Mouse (Mus musculus) forebrain, embryonic 10.5 days (tissue): Measurements from ENCODE around the gene Rrm1. TPM values are rescaled to one million over a fixed set of nuclear protein-coding genes. Genes with fewer than 3 reads are reported as not detected.
A peak's percentile ranks its signal among the peaks of the same experiment; 100 is the strongest.
"Not testable (repeated sequence)": the region's sequence is repeated elsewhere in the genome, so short reads cannot be mapped to it uniquely, and the experiment has no call there.

Experiments
- DNase-seq: peaks from one replicate; pipeline ENCODE4 v3.0.0-alpha.2; 2017; ENCODE audit warnings: low spot score; ENCODE audit errors: extremely low spot score
- H3K27ac ChIP-seq: fragments of 300-500 bp; sonication (generic); 2 replicates; pipeline ENCODE4 v1.5.1; 2016; ENCODE audit warnings: mild to moderate bottlenecking
- H3K27me3 ChIP-seq: fragments of 300-500 bp; sonication (generic); 2 replicates; pipeline ENCODE4 v1.6.1; 2016; ENCODE audit warnings: mild to moderate bottlenecking; ENCODE audit not compliant: poor library complexity, severe bottlenecking
- H3K36me3 ChIP-seq: fragments of 300-500 bp; sonication (generic); replicated peaks from 2 replicates; pipeline ENCODE4 v1.6.1; 2016; ENCODE audit warnings: mild to moderate bottlenecking, moderate library complexity
- H3K4me1 ChIP-seq: fragments of 300-500 bp; sonication (generic); 2 replicates; pipeline ENCODE4 v1.6.1; 2016
- H3K4me3 ChIP-seq: fragments of 300-500 bp; sonication (generic); 2 replicates; pipeline ENCODE4 v1.5.1; 2016; ENCODE audit warnings: mild to moderate bottlenecking, moderate library complexity
- H3K9me3 ChIP-seq: fragments of 300-500 bp; sonication (generic); 2 replicates; pipeline ENCODE4 v1.6.1; 2016; ENCODE audit warnings: mild to moderate bottlenecking, moderate library complexity
- WGBS: fragments of 180-500 bp; shearing (Covaris S2); methylation state at CpG from one replicate; pipeline ENCODE4 v1.1.7; 2016; 5-methylcytosine and 5-hydroxymethylcytosine counted together
- polyA plus RNA-seq: library from polyadenylated mRNA; unstranded; fragments of >200 nt; fragmentation: Nextera tagmentation; extraction: Ambion mirVana; gene quantifications from 2 replicates; pipeline ENCODE4 v1.2.1, GENCODE M21; 2016

The Rrm1 gene
- 296 and 311 TPM in 2 replicates for polyA plus RNA-seq

DNA sequence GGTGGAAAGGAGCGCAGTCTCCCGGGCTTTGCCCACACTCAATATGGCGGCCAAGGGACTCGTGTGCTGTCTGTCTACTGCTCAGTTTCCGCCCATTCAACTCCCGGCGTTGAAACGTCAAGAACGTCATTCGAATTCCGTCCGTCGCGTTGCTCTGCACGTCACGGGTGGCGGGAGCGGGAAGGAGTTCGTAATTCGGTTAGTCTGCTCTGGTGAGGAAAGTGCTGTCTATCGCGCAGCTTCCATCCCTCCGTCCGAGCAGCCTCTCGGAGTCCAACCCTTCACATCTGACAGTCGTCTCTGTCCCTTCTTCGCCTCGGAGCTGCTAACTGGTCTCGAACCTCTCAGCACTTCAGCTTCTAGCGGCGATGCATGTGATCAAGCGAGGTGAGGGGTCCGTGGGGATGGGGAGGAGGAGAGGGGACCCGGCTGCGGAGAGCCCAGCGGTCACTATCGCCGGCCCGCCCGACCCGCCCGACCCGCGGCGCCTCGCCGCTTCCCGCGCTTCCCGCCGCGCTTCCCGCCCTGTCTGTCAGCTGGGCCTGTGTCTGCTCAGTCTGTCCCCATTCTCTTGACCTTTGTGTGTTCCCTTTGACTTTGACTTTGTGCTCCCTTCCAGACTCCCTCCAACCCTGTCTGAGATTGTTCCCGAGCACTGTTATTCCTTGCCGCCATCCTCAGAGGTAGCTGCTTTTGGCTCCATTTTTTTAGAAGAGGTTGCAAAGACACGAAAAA, at the start of gene Rrm1:
Gene Rrm1, plus strand, starts transcription at position 39 of the 735 bp plus-strand sequence.
- DNase-seq: peak; percentile 96
- H3K9me3 ChIP-seq: no peaks in the 10 kb centered on the region
- peaks cover 35% of the 10 kb centered on the region for H3K36me3 ChIP-seq
- peak within 1 kb of the TSS; percentile 98 for H3K27ac ChIP-seq
- H3K27me3 ChIP-seq: peaks cover 15% of the 10 kb centered on the region
- H3K4me3 ChIP-seq: peak within 1 kb of the TSS; percentile 85
- under 1% methylated on average over 56 of the region's 56 CpGs for WGBS
- H3K4me1 ChIP-seq: peaks cover 22% of the 10 kb centered on the region

DNA sequence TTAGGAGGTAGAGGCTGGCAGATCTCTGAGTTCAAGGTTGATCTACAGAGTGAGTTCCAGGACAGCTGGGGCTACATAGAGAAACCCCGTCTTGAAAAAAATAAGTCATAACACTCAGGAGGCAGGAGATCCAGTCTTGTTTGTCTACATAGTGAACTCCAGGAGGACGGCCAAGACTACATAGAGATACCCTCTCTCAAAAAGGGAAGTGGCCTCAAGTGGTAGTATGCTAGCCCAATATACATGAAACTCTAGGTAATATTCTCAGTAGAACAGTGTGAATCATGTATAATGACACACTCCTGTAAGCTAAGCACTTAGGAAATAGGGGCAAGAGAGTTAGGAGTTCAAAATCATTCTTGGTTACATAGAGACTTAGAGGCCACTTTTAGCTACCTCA, 47.6 kb upstream of the Rrm1 start:
- Histone ChIP-seq H3K27ac (no peak overlapping the region), H3K4me3 (no peak overlapping the region), H3K4me1 (peaks cover under 1% of the 10 kb centered on the region; the same call in 1 of the 2 replicates), H3K27me3 (no peaks in the 10 kb centered on the region), H3K9me3 (no peaks in the 10 kb centered on the region), H3K36me3 (no peaks in the 10 kb centered on the region)
- DNase-seq: no peak
- 87% methylated on average over 2 of the region's 2 CpGs for WGBS

DNA sequence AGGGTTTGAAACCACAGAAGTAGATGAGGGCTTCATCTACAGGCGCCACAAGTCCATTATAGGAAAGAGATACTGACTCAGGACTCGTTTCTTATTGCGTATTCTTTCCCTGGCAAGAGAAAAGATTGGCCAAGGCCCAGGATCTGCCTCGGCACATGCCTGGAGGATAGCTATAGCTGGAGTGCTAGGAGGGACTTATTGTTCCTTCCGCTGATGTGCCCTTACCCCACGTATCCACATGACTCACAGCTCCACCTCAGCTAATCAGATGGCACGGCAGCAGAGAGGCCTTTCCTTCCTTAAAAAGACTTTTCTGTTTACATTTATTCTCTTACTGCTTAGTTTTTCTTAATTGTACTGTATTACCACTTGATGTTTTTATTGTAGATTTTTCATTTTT, 45.6 kb upstream of the Rrm1 start:
- Histone ChIP-seq H3K36me3 (no peaks in the 10 kb centered on the region), H3K9me3 (no peaks in the 10 kb centered on the region), H3K27me3 (no peaks in the 10 kb centered on the region), H3K4me3 (no peak overlapping the region), H3K4me1 (peaks cover 8% of the 10 kb centered on the region; the same call in 1 of the 2 replicates), H3K27ac (no peak overlapping the region)
- WGBS: 90% methylated on average over 7 of the region's 7 CpGs
- no peak for DNase-seq

DNA sequence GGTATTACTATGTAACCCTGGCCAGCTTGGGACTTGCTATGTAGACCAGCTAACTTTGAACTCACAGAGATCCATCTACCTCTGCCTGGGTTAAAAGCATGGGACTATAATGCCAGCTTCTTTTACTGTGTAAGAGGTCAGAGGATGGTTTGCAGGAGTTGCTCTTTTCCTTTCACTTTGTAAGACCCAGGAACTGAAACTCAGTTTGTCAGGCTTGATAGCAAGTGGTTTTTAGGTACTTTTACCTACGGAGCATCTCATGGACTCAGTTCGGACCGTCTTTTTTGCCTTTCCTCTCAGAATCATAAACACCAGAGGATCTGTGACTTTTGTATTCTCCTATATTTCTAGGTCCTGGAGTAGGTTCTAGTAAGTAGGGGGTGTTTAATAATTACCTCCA, 45.2 kb upstream of the Rrm1 start:
- Histone ChIP-seq H3K9me3 (no peaks in the 10 kb centered on the region), H3K27me3 (no peaks in the 10 kb centered on the region), H3K36me3 (no peaks in the 10 kb centered on the region), H3K4me3 (no peak overlapping the region), H3K4me1 (peaks cover 8% of the 10 kb centered on the region; the same call in 1 of the 2 replicates), H3K27ac (no peak overlapping the region)
- WGBS: 95% methylated on average over 3 of the region's 3 CpGs
- DNase-seq: no peak

DNA sequence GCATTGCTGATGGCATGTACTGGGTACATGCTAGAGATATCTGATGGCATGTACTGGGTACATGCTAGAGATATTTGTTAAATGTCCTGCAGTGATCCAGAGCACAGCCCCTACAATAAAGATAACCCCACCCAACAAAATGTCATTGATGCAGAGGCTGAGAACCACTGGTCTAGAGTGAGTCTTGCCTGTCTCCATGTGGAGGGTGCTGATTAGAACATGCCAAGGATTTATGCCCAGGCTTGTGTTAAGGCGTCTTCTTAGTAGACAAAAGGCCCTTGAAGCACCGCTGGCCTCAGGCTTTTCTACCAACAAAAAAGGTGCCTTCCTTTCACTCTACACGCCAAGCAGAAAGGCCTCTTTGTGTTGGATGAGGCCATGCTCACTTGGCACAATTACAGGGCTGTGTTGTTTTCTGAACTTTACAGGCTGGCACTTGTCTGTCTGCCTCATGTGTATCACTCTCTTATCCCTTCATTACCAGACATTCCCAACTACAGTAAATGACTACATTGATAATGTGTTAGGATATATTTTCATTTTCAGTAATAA, 42.2 kb upstream of the Rrm1 start:
- no peaks in the 10 kb centered on the region for H3K9me3 ChIP-seq
- H3K4me1 ChIP-seq: peaks cover 8% of the 10 kb centered on the region; the same call in 1 of the 2 replicates
- H3K36me3 ChIP-seq: no peaks in the 10 kb centered on the region
- H3K4me3 ChIP-seq: no peak overlapping the region
- DNase-seq: no peak
- 0 out of 2 replicates have a peak overlapping the region, but pooled peaks have one; percentile 30 for H3K27ac ChIP-seq
- 37% methylated on average over 3 of the region's 3 CpGs for WGBS
- no peaks in the 10 kb centered on the region for H3K27me3 ChIP-seq

DNA sequence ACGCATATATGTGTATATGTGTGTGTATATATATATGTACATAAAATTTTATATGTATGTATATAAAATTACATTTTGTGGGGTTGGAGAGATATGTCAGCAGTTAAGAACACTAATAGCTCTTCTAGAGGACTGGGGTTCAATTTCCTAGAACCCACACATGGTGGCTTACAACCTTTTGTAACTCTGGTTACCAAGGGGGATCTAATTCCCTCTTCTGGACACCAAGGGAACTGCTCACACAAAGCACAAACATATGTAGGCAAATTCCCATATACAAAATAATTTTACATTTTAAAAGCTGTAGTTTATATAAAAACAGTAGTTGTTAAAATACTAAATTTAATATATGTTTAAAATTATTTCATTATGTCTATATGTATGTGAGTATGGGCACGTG, 37.4 kb upstream of the Rrm1 start:
- Histone ChIP-seq H3K27me3 (no peaks in the 10 kb centered on the region), H3K36me3 (no peaks in the 10 kb centered on the region), H3K9me3 (no peaks in the 10 kb centered on the region), H3K27ac (no peak overlapping the region), H3K4me1 (peaks cover 5% of the 10 kb centered on the region; the same call in 1 of the 2 replicates), H3K4me3 (no peak overlapping the region)
- 96% methylated on average over 2 of the region's 2 CpGs for WGBS
- DNase-seq: no peak

DNA sequence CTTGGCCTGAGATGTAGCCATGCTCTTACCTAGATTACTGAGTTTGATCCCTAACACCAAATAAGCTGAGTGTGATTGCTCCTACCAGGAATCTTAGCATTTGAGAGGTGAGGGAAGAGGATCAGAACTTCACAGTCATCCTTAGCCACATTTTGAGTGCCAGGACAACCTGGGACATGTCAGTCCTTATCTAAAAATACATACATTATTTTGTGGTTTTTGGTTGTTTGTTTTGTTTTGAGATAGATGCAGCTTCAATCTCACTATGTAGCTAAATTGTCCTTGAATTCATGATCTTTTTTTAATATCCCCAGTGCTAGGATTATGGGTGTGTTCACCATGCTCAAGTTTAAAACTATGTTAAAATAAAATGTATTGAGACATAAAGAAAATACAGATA, 34.1 kb upstream of the Rrm1 start:
- Histone ChIP-seq H3K9me3 (no peaks in the 10 kb centered on the region), H3K27me3 (no peaks in the 10 kb centered on the region), H3K4me1 (no peaks in the 10 kb centered on the region), H3K36me3 (no peaks in the 10 kb centered on the region), H3K4me3 (no peak overlapping the region), H3K27ac (no peak overlapping the region)
- no peak for DNase-seq

DNA sequence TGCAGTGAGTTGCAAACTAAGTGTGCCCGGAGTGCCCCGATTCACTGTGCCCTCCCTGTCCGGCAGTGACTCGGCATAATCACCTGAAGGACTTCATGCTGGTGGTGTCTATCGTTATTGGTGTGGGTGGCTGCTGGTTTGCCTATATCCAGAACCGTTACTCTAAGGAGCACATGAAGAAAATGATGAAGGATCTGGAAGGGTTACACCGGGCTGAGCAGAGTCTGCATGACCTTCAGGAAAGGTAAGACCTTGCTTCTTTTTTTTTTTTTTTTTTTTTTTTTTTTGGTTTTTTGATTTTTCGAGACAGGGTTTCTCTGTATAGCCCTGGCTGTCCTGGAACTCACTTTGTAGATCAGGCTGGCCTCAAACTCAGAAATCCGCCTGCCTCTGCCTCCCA, 26.2 kb upstream of the Rrm1 start:
- H3K4me3 ChIP-seq, H3K27me3 ChIP-seq, DNase-seq, H3K36me3 ChIP-seq, H3K4me1 ChIP-seq, H3K9me3 ChIP-seq, H3K27ac ChIP-seq: not testable (repeated sequence)
- 91% methylated on average over 9 of the region's 9 CpGs for WGBS

DNA sequence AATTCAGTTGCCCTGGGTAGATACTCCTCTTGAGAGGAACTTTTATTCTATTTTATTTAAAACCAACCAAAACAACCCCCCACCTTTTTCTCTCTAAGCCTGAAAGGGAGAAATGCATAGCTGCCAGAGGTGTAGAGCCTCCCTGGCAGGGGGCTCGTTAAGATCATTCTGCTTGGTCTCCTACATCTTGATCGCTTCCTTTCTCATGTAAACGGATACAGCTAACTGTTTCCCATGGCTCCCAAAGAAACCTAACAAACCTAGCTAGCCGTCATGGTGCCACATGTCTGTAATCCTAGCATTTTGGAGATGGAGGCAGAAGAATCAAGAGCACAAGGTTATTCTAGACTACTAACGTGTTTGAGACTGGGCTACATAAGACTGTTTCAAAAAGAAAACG, 25.7 kb upstream of the Rrm1 start:
- no peaks in the 10 kb centered on the region for H3K9me3 ChIP-seq
- H3K36me3 ChIP-seq: no peaks in the 10 kb centered on the region
- no peak overlapping the region for H3K4me3 ChIP-seq
- WGBS: 45% methylated on average over 6 of the region's 6 CpGs
- no peak for DNase-seq
- H3K27me3 ChIP-seq: no peaks in the 10 kb centered on the region
- no peak overlapping the region for H3K27ac ChIP-seq
- H3K4me1 ChIP-seq: peaks cover 12% of the 10 kb centered on the region; the same call in 1 of the 2 replicates

DNA sequence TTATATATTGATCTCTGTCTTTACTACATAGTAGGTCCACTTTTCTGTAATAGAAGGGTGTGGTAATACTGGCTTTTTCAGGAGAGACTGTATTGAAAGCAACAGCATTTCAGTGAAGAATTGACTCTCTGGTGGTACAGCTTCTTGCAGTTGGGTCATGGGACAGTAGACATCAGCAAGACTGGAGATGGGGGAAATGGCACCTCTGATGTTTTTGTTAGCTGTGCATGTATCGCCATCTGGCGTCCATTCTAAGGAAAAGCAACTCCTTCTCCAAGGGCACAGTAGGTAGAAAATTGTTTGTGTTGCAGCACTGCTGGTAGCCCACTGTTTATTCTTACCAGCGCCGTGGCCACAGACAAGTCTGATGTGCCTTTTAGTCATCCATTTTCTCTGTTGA, 24.1 kb upstream of the Rrm1 start:
- Histone ChIP-seq H3K27ac (no peak overlapping the region), H3K27me3 (no peaks in the 10 kb centered on the region), H3K36me3 (no peaks in the 10 kb centered on the region), H3K4me1 (peaks cover 12% of the 10 kb centered on the region; the same call in 1 of the 2 replicates), H3K9me3 (no peaks in the 10 kb centered on the region), H3K4me3 (no peak overlapping the region)
- peak; percentile 44 for DNase-seq
- WGBS: 12% methylated on average over 4 of the region's 4 CpGs

DNA sequence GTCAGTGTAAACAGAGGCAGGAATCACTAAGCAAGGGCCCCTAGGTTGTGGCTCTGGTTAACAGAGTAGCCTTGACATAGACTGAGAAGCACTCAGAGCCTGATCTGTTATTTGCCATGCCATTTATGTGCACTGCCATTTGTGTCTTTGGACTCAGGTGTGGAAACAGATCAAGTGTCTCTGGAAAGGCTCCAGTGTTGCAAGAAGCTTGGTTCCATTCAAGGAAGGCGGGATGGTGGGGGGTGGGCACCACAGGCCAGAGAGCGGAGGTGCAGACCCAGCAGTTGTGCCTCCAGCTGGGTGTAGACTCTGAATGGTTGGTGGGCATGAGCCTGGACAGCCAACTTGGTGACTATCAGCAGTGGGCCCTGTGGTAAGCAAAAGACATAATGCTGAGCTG, 19.5 kb upstream of the Rrm1 start:
- H3K27ac ChIP-seq: no peak overlapping the region
- no peaks in the 10 kb centered on the region for H3K9me3 ChIP-seq
- H3K36me3 ChIP-seq: no peaks in the 10 kb centered on the region
- no peaks in the 10 kb centered on the region for H3K27me3 ChIP-seq
- no peak for DNase-seq
- WGBS: 92% methylated on average over 2 of the region's 2 CpGs
- H3K4me1 ChIP-seq: peaks cover 13% of the 10 kb centered on the region
- no peak overlapping the region for H3K4me3 ChIP-seq

DNA sequence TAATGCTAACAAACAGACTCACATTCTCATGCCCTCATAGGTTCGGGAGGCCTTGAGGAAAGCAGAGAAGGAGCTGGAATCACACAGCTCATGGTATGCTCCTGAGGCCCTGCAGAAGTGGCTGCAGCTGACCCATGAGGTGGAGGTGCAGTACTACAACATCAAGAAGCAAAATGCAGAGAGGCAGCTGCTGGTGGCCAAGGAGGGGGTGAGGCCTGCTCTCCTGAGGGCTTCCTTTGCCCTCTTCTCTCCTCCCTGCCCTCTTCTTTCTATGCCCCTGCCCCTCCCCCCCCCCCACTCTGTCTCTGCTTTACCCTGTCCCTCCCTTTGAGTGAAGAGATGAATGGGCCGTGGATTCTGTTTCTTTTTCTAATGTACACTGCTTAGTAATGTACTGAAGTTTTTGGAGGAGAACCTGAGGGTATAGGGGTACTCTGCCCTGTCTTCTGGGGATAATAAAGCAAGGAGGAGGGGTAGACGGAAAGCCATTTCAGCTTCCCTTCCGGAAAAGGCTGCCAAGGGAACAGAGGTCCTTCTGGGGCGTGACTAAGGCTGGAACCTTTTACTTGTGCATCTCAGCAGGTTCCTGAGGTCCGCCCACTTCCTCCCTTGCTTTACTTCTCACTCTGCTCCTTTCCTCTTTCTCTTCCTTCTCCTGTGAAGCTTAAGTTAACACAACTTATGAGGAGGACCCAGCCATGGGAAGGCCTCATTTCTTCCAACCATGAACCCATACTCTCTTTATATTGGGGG, 15.4 kb upstream of the Rrm1 start:
- Histone ChIP-seq H3K9me3 (no peaks in the 10 kb centered on the region), H3K4me1 (peaks cover 7% of the 10 kb centered on the region), H3K4me3 (no peak overlapping the region), H3K27ac (peak overlapping the region; percentile 30; the same call in 1 of the 2 replicates), H3K36me3 (peaks cover 3% of the 10 kb centered on the region; the same call in 1 of the 2 replicates), H3K27me3 (no peaks in the 10 kb centered on the region)
- DNase-seq: no peak
- 60% methylated on average over 6 of the region's 6 CpGs for WGBS

DNA sequence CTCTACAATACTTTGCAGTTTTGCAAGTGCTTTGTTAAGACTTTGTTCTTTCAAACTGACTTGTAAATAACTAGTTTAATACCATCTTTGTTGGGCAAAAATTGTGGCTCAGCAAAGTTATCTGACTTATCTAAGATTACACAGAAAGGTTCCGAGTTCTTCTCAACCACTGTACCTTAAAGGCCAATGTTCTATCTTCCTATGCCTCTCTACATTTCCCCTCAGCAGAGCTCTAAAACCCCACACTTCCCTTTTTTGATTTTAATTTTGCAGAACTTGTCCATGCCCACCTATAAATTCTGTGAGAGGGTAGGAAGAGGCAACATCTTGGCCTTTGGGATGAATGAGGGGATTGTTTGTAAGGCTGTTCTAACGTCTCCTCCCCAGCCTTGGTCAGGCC, 7.2 kb upstream of the Rrm1 start:
- no peak for DNase-seq
- H3K27ac ChIP-seq: no peak overlapping the region
- peaks cover 13% of the 10 kb centered on the region for H3K27me3 ChIP-seq
- H3K4me1 ChIP-seq: no peaks in the 10 kb centered on the region
- no peaks in the 10 kb centered on the region for H3K9me3 ChIP-seq
- no peak overlapping the region for H3K4me3 ChIP-seq
- H3K36me3 ChIP-seq: peaks cover 4% of the 10 kb centered on the region; the same call in 1 of the 2 replicates
- WGBS: 84% methylated on average over 2 of the region's 2 CpGs
